Mouse (Mus musculus) olfactory bulb, adult 2 months (tissue): ENCODE measurements around the gene Lsm12. TPM values are rescaled to one million over a fixed set of nuclear protein-coding genes. Genes with fewer than 3 reads are reported as not detected.

ENCODE experiments used
- H3K27ac ChIP-seq: fragments of 200-500 bp; 2 replicates; pipeline ENCODE4 v1.5.1; 2012; ENCODE audit warnings: low read depth, low read length; ENCODE audit not compliant: insufficient read depth
- H3K4me1 ChIP-seq: fragments of 200-500 bp; 2 replicates; pipeline ENCODE4 v1.6.1; 2012; ENCODE audit warnings: low read length; ENCODE audit not compliant: control insufficient read depth, insufficient read depth
- H3K4me3 ChIP-seq: fragments of 200-500 bp; 2 replicates; pipeline ENCODE4 v1.5.1; 2012; ENCODE audit warnings: mild to moderate bottlenecking, low read depth, low read length, moderate library complexity; ENCODE audit not compliant: insufficient read depth
- CTCF ChIP-seq: fragments of 200-500 bp; IDR thresholded peaks from 2 replicates; pipeline ENCODE4 v1.5.1; 2012; ENCODE audit warnings: low read depth, mild to moderate bottlenecking, low read length, moderate library complexity; ENCODE audit not compliant: insufficient read depth
- POLR2A ChIP-seq: fragments of 200-500 bp; IDR thresholded peaks from 2 replicates; pipeline ENCODE4 v1.6.1; 2012; ENCODE audit warnings: mild to moderate bottlenecking, low read depth, low read length, moderate library complexity; ENCODE audit not compliant: insufficient read depth
- WGBS: fragments of 180-500 bp; shearing (Covaris S2); methylation state at CpG from one replicate; pipeline ENCODE4 v1.1.7; 2018; 5-methylcytosine and 5-hydroxymethylcytosine counted together
- polyA plus RNA-seq: library from polyadenylated mRNA; stranded (reverse); fragments of >200 nt; gene quantifications from 2 replicates; pipeline ENCODE4 v1.2.4, GENCODE M21; 2012; ENCODE audit warnings: low replicate concordance; ENCODE audit not compliant: missing spikeins, insufficient read depth, insufficient read length

The Lsm12 gene
- polyA plus RNA-seq, 1 experiment = not detected

DNA sequence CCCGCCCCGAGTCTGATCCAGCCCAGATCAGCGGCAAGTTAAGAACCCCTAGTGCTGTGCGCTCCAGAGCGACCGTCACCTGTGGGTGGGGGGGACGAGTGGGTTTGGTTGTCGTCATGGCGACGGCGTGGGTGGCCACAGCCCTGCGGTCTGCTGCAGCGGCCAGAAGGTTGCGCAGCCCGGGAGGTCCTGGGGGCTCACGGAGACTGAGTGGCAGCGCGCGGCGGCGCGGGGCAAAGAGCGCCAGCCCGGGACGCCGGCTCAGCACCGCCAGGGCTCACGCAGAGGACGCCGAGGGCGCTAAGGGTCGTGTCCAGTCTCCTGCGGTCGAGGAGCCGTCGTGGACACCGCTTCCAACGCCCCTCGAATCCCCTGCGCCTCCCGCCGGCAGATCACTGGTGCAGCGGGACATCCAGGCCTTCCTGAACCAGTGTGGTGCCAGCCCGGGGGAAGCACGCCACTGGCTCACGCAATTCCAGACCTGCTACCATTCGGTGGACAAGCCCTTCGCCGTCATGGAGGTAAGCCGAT is 39.6 kb downstream of the Lsm12 start, which contains the start of gene Nags:
Nags (plus strand) TSS at position 43 of the 531 bp plus-strand sequence.
- peak within 1 kb of the TSS; percentile 7 for H3K4me3 ChIP-seq
- H3K27ac ChIP-seq = no peak within 1 kb of the TSS
- WGBS = 4% methylated on average over 50 of the region's 50 CpGs
- TF ChIP-seq CTCF = no peak
- no peak for TF ChIP-seq POLR2A
- H3K4me1 ChIP-seq = peaks cover 29% of the 10 kb centered on the region

- Histone ChIP-seq H3K4me1 (peaks cover 29% of the 10 kb centered on the region), H3K4me3 (0 out of 2 replicates have a peak overlapping the region, but pooled peaks have one; percentile 7), H3K27ac (no peak overlapping the region)
- no peak for TF ChIP-seq POLR2A
- no peak for TF ChIP-seq CTCF
- 38% methylated on average over 13 of the region's 13 CpGs for WGBS
Measured at GRCm38 (mm10) chr11:102144957-102145470, 40.1 kb downstream of the Lsm12 start.

DNA sequence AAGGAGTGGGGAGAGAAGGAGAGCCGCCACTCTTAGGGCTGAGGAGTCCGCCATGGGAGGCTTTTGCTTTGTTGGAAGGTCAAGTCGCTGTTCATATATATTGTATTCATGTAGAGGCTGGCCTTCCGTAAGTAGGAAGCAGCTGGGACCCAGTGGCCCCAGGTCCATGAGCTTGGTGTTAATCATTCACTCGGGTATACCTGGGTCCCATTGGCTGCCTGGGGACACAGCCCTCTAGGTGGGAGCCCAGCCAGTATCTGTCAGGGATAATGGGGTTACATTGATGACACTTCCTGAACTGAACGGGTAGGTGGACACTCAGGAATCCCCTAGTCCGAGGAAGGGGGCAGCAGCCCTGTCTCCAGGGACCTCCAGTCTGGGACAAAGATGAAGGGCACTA is 42.7 kb downstream of the Lsm12 start:
- TF ChIP-seq POLR2A = no peak
- no peak for TF ChIP-seq CTCF
- Histone ChIP-seq H3K4me1 (peaks cover 27% of the 10 kb centered on the region), H3K27ac (no peak overlapping the region), H3K4me3 (no peak overlapping the region)
- WGBS = 82% methylated on average over 7 of the region's 7 CpGs

- 6% methylated on average over 5 of the region's 5 CpGs for WGBS
- TF ChIP-seq CTCF (no peak), POLR2A (no peak)
- H3K4me3 ChIP-seq = no peak overlapping the region
- H3K27ac ChIP-seq = no peak overlapping the region
- peaks cover 9% of the 10 kb centered on the region for H3K4me1 ChIP-seq
Measured at GRCm38 (mm10) chr11:102140508-102140907, 44.6 kb downstream of the Lsm12 start.

- H3K4me3 ChIP-seq = 0 out of 2 replicates have a peak overlapping the region, but pooled peaks have one; percentile 13
- peaks cover 7% of the 10 kb centered on the region; the same call in 1 of the 2 replicates for H3K4me1 ChIP-seq
- no peak for TF ChIP-seq POLR2A
- TF ChIP-seq CTCF = peak; percentile 84
- WGBS = under 1% methylated on average over 18 of the region's 18 CpGs
- no peak overlapping the region for H3K27ac ChIP-seq
Measured at GRCm38 (mm10) chr11:102138447-102138740, 46.7 kb downstream of the Lsm12 start.

DNA sequence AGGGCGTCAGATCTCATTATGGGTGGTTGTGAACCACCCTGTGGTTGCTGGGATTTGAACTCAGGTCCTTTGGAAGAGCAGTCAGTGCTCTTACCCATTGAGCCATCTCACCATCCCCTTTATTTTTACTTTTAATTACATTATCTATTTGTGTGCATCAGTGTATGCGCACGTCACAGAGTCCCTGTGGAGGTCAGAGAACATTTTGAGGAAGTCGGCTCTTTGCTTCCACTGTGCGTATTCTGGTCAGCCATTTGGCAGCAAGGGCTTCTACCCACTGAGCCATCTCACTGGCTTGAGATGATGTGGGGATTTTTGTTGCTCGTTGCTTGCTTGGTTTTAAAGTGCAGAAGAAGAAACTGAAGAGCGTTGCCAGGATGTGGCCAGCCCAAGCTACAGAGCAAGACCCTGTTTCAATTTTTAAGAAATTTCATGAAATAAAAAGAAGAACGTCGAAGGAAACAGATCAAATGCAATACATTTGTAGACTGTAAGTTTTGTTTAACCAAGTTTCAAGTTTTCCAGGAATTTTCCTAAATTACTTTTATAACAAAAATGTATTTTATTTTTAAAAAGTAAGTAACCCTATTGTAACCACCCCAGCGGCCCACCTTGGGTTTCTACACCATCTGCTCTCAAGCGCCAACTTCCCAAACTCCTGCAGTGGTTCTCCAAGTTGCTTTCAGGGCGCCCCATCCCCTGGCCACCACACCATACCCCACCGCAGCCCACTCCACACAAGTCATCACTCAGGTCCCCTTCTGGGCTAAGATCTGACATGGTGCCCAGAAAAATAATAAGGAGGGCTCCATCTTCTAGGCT is 47.3 kb downstream of the Lsm12 start:
- no peak overlapping the region for H3K27ac ChIP-seq
- TF ChIP-seq POLR2A (no peak), CTCF (no peak)
- peaks cover 7% of the 10 kb centered on the region; the same call in 1 of the 2 replicates for H3K4me1 ChIP-seq
- 49% methylated on average over 13 of the region's 13 CpGs for WGBS
- 0 out of 2 replicates have a peak overlapping the region, but pooled peaks have one; percentile 13 for H3K4me3 ChIP-seq

- WGBS = 26% methylated on average over 4 of the region's 4 CpGs
- TF ChIP-seq CTCF (no peak), POLR2A (no peak)
- no peak overlapping the region for H3K4me3 ChIP-seq
- H3K4me1 ChIP-seq = peaks cover 7% of the 10 kb centered on the region; the same call in 1 of the 2 replicates
- no peak overlapping the region for H3K27ac ChIP-seq
Measured at GRCm38 (mm10) chr11:102134516-102134915, 50.6 kb downstream of the Lsm12 start.

DNA sequence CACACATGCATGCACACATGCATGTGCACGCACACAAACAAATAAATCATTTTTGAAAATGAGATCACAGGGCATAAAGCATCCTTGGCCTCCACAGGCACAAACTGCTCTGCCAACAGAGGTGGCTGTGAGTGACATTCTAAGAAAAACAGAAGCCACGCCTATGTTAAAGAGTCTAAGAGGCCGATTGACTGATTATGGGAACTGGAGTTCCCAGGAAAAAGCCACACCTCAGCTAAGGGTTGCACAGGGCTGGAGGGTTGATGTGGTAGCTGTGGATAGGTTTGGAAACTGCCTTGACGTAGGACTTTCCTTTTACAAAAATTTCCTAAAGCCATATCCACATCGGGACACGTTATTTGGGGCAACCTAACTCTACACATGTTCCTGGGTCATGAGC is 67.7 kb downstream of the Lsm12 start:
- no peaks in the 10 kb centered on the region for H3K4me1 ChIP-seq
- WGBS = 87% methylated on average over 6 of the region's 6 CpGs

GRCm38 (mm10) chr11:102116241-102116640 is 68.9 kb downstream of the Lsm12 start:
- WGBS = 82% methylated on average over 8 of the region's 8 CpGs
- TF ChIP-seq POLR2A (no peak), CTCF (no peak)
- Histone ChIP-seq H3K4me1 (no peaks in the 10 kb centered on the region), H3K4me3 (no peak overlapping the region), H3K27ac (no peak overlapping the region)

More for the DNA sequence above, 67.7 kb downstream of the Lsm12 start:
- TF ChIP-seq CTCF = no peak
- TF ChIP-seq POLR2A = no peak
- Histone ChIP-seq H3K27ac (no peak overlapping the region), H3K4me3 (no peak overlapping the region)

Other genes starting within 250 kb of the Lsm12 start
- gene Sost, start 218.3 kb downstream of the Lsm12 start, polyA plus RNA-seq = not detected in 2 replicates
- not detected in 2 replicates for gene Cfap97d1, start 201.0 kb downstream of the Lsm12 start, polyA plus RNA-seq
- gene Dusp3, start 198.3 kb downstream of the Lsm12 start, polyA plus RNA-seq = not detected in 2 replicates
- not detected in 2 replicates for gene Mpp3, start 156.8 kb downstream of the Lsm12 start, polyA plus RNA-seq
- not detected in 2 replicates for gene Cd300lg, start 143.8 kb downstream of the Lsm12 start, polyA plus RNA-seq
- not detected in 2 replicates for gene Mpp2, start 96.8 kb downstream of the Lsm12 start, polyA plus RNA-seq
- gene Ppy, start 84.0 kb downstream of the Lsm12 start, polyA plus RNA-seq = not detected in 2 replicates
- not detected in 2 replicates for gene Pyy, start 77.5 kb downstream of the Lsm12 start, polyA plus RNA-seq
- gene Nags, start 39.8 kb downstream of the Lsm12 start, polyA plus RNA-seq = not detected in 2 replicates
- not detected in 2 replicates for gene Tmem101, start 28.9 kb downstream of the Lsm12 start, polyA plus RNA-seq
- not detected in 2 replicates for gene G6pc3, start 4.3 kb upstream of the Lsm12 start, polyA plus RNA-seq
- 223 TPM in 1 of 2 replicates, not detected in the other for gene Hdac5, start 44.9 kb upstream of the Lsm12 start, polyA plus RNA-seq
- gene BC030867, start 63.6 kb upstream of the Lsm12 start, polyA plus RNA-seq = not detected in 2 replicates
- not detected in 2 replicates for gene Asb16, start 83.4 kb upstream of the Lsm12 start, polyA plus RNA-seq
- 472 TPM in 1 of 2 replicates, not detected in the other for gene Tmub2, start 99.6 kb upstream of the Lsm12 start, polyA plus RNA-seq
- gene Atxn7l3, start 111.3 kb upstream of the Lsm12 start, polyA plus RNA-seq = not detected in 2 replicates
- gene Ubtf, start 134.4 kb upstream of the Lsm12 start, polyA plus RNA-seq = 213 TPM in 1 of 2 replicates, not detected in the other
- gene Slc4a1, start 180.9 kb upstream of the Lsm12 start, polyA plus RNA-seq = not detected in 2 replicates
- gene Rundc3a, start 208.1 kb upstream of the Lsm12 start, polyA plus RNA-seq = not detected in 2 replicates
- gene Slc25a39, start 222.7 kb upstream of the Lsm12 start, polyA plus RNA-seq = not detected in 2 replicates
- gene Grn, start 245.0 kb upstream of the Lsm12 start, polyA plus RNA-seq = not detected in 2 replicates